Mouse (Mus musculus) right cerebral cortex, adult 18-20 months (tissue): Measurements from ENCODE around the gene Erc1.

ENCODE experiments used
- DNase-seq: peaks from one replicate; pipeline ENCODE4 v3.0.0; 2022; ENCODE audit warnings: mixed read lengths

The Erc1 gene

DNA sequence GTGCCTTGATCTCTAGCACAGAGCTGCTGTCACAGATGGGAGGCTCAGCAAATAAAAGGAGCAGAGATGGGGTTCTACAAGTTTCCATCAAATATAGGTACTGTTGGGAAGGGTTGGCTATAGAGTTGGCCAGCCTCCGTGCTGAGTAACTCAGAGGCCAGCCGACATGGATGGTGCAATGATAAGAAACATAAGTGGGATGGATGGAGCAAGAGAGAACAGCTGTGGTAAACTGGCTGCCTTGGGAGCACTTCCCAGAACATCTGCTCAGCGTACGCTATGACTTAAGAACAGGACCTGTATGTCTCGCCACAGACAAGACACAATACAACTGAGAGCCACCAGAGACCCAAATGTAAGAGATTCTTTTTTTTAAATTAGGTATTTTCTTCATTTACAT lies 264.8 kb downstream of the Erc1 start:
- DNase-seq: no peak

DNA sequence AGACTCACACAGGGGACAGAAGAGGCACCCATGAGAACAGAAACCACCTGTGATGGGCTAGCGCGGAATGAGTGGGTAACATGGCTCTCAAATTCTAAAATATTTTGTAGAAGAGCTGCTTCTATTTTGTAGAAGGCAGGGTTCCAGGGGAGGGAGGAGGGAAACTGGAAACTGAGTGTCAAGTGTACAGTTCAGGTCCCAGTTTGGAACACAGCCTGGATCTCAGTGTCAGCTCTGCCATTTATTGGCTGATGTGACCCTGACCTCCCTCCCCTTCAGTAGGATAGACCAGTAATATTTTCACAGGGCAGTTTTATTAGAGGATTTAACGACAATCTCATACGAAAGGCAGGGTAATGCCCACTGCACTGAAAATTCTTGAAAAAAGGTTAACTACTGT lies 271.3 kb downstream of the Erc1 start:
- no peak for DNase-seq

DNA sequence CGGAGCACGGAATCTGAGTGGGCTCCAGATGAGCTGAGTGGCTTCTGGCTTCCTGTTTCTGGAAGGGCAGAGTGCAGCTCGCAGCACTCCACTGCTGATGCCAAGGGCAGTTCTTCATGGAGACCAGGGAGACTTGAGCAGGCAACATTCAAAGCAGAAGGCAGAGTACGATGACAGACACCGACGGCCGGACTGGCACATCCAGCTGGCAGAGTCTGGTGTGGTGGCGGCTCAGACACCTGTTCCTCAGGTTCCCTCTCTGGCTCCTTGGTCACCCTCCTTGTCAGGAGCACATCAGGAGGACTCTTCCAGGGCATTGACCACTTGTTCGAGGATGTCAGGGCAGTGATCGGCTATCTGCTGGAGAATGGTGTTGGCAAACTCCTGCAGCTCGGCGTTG lies 272.6 kb downstream of the Erc1 start:
- DNase-seq: no peak

DNA sequence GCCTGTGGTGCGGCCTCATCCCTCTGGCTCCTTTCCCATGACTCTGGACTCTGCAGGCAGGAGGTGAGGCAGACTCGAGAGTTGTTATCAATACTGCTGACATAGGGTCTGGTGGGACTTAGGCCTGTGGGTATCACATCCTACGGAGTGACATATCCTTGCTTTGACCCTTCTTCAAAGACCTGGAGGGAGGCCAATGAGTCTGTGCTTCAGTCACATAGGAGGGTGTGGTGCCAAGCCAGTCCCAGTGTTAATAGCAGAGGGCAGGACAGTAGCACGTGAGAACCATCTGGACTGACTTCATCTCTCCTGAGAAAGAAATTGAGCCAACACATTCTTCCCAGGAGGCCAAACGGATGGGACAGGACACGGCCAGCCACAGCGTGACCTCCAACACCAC lies 275.7 kb downstream of the Erc1 start:
- DNase-seq: no peak

DNA sequence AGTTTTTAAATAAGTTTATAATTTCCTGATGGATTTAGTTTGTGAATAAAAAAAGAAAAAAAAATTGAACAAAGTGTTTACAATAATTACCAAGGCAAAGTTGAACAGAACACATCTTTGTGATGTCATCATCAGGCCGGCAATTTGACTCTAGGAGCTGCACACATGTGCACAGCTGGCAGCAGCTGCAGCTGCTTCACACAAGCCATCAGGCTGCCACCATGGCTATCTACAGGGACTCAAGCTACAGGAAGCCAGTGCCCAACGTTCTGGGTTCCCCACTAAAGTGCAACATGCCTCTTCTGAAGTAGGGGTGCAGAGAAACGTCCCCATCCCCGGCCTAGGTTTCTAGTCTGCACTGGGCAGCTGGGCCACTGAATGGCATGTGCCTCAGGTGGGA lies 277.2 kb downstream of the Erc1 start:
- DNase-seq: no peak

DNA sequence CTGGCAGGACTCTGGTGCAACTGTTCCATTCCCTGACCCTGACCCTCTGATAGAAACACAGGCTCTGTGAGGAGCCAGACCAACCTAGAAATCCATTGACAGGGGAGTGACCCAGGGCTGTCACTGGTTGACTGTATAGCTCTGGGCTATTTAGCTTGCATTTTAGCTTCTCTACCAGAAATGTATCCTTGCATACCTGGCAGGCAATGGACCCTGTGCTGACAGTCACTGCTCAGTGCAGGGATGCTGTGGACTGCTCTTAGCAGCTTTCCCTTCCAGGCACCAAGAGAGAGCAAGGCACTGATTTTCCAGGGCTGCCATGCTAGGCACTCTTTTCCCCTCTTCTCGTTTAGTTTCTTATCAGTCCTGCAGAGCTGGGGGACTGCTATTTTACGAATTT lies 279.6 kb downstream of the Erc1 start:
- no peak for DNase-seq

DNA sequence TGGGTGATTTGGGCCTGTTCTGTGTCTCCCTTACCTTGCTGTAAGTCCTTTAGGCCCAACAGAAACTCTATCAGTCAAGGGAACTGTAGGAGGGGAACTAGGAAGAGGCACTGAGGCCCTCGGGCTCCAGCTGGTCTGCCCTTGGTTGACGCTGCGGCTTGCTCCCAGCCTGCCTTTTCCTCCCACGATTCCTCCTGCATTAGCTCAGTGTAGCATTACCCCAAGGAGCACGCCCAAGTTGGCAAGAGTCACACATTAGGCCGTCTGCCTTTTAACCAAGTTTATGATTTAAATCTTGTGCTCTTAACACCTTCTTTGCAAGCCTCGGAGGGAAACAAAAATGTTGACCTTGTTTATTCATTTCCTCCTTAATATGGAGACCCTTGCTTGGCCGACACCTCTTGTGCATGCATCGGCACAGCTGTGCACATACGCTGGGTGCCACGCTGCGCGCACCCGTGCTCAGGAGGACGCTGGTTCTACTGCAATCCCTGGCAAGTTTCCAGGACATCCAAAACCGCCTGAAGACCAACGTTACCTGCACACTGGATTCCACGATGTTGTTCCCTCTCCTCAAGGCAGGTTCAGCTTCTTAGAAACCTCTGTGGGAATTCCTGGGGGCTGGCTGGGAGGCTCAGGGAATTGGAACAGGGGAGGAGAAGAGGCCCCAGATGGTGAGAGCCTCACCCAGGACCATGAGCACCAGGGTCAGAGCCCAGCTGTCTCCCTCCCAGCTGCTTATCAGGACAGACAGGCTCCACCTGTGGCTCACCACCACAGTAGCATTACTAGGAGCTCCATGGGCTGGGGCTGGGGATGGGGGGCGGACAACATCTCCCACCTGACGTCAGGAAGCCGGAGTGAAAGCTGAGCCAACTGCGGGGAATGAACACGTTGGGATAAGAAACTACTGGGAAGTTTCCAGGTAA lies 282.3 kb downstream of the Erc1 start:
- DNase-seq: no peak

DNA sequence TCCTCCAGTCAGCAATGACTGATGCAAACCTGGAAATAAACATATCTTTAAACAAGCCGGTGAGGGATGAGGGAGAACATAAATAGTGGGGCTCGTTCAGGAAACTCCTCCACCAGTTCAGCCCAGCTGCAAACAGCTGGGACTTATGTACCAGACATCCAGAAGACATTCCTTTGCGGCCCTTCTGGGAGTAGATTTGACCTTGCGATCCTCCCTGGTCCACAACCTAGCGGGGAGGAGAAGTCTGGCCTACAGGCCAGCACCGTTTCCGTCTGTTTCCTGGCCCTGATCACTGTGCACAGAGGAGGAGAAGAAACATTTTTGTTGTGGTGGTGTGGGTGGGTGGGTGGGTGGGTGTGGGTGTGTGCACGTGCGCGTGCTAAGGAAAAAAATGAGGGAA lies 285.4 kb downstream of the Erc1 start:
- no peak for DNase-seq

DNA sequence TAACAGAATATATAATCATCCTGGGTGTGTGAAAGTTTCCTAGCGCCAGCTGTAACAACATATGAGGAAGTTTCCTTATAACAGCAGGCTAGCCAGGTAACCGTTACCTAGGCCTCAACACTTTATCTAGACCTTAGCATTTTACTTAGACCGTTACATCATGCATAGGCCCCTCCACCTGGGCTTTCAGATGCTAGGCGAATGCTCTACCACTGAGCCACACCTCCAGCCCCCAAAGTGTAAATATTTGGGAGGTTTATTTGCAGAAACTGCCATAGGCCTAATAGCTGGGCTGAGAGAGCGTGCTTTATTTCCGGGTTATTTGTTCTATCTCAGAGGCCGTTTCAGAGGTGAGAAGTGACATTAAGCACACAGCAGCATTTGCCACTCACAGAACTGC lies 289.1 kb downstream of the Erc1 start:
- no peak for DNase-seq

DNA sequence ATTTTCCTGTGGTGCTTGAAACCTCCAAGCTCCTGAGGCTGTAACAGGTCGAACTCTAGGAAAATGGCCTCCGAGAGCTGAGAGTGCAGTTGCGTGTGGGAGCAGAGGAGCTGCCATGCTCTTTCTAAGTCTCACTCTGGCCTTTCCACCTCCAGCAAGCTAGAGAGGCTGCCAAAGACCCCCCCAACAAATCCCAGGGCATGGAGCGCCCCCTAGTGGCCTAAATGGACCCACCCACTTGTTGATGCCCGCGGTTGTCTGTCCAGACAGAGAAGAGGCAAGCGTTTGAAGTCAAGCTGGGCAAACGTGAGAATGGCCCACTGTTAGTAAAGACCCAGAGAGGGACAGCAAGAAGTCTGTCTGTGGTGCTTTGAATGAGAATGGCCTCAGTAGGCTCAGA lies 293.5 kb downstream of the Erc1 start:
- DNase-seq: no peak

DNA sequence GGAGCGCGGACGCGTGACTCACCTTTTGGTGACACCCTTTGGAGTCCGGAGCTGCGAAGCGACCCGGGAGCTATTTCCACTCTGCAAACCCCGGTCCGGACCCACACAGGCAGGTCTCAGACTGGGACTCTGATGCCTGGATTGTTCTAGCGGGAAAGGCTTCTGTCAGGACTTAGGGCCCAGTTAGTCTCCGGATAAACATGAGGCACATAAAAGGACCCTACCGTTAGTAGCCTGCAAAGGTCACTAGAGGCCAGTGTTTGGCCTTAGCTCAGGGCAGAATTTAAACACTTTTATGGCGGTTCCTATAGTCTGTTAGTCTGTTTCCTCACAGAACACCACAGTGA lies 303.5 kb downstream of the Erc1 start:
- DNase-seq: peak; percentile 5

DNA sequence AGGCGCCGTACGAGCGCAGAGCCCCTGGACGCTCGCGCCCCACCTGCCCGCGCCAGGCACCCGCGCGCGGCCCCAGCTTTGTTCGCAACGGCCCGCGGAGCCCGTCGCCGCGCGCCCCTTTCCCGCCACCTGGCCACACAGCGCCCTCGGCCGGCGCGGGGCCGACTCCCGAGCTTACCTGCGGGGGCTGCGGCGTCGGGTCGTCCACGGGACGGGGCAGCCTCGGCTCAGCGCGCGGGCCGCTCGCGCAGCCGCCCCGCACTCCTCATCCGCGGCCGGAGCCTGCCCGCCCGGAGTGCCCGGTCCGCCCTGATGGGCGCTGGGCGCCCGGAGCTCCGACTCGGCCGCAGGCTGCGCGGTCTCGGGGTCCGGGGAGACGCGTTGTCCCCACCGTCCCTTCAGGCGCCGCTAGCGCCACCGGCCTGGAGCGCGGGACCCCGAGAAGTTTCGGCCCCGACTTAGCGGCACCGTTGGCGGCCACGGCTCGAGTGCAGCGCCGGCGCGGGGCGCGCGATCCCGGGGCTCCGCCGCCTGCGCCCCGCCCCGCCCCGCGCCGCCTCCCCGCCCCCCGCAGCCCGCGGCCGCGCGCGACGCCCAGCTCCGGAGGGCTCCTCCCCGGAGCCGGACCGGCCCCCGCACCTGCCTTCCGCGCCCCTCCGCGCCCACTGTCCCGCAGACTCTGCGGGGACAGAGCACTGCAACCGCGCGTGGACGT lies 304.0 kb downstream of the Erc1 start, which contains the start of gene Wnt5b:
TSS of gene Wnt5b (minus strand) at position 545 of the 715 bp plus-strand sequence.
- no peak for DNase-seq

DNA sequence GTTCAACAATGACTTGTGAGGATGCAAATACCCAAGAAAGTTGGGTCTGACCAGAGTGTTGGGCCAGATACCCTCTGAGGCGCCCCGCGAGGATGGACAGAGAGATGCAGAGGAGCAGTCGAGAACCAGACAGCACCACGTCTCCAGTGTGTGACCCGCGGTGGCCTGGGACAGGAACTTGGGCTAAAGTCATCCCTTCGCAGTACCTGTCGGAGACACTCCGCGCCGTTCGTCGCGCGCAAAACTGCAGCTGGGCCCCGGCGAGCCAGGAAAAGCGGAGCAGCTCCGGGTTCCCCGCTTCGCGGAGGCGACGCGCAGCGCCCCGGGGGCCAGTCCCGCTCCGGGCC lies 304.5 kb downstream of the Erc1 start:
- no peak for DNase-seq

DNA sequence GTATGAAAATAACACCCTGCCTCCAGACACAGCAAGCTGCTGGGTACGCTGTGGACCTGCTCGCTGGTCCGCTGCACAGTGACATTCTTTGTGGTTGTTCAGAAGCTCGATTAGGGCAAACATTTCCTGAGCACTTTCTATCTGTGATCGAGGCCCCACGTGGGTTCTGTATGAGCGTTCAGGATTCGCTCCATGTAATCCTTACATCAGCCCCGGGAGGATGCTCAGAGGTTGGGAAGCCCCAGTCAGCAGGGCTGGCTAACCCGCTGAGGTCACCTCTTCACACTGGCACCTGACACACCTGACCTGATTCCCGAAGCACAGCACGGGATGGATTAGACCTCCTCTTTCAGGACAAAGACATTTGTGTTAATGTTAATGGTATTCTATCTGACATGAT lies 312.1 kb downstream of the Erc1 start:
- DNase-seq: no peak

DNA sequence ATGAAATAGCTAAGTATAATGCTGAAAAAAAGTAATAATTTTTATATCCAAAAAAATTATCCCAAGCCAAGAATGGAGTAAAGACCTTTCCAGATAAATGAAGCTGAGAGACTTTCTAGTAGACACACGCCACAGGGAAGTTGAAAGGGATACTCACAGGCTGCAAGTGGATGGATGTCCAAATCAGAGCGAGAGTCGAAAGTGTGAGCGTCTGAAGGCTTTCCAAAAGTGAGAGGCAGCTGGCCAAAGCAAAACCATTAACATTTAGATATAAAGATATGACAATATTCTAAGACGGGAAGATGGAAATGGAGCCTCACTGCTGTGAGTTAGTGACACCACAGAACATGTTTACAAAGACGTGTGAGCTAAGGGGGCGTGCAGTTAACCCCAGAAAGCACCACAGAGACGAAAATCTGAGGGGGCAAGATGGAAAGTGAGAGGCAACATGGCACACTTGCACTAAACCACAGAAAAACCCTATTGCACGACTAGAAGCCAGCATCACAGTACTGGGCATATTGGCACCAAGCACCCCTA lies 314.7 kb downstream of the Erc1 start:
- DNase-seq: no peak

DNA sequence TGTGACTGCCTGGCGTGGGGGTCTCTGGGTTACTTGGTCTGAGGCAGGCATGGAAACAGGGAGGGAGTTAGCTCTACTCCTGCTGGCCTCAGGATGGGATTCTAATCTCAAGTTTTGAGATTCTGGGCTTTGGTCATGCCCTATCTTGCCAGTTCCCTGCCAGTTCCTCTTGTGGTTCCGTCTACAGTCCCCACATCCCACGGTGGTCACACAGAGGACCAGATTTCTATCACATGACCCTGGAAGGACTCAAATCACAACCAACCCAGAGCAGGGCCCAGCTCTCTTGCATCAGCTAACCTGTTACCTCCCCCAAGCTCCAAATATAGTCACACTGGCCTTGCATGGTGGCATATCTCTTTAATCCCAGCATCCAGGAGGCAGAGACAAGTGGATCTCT lies 318.3 kb downstream of the Erc1 start:
- no peak for DNase-seq

DNA sequence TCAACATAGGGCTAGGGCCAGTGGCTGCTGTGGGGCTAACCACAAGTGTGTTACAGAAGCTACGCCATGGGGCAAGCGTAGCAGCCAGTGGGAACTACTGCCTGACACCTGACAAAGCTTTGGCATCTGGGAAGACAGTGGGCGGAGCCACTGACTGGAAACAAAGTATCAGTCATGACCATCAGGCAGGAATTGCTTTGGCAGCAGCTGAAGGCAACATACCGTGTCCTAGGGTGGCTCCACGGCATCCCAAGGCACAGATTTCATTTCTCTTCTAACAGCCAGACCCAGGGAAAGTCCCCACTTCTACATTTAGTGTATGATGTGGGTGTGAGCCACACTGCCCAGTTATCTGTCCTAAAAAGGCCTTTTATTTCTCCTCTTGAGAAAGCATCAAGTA lies 321.5 kb downstream of the Erc1 start:
- no peak for DNase-seq

DNA sequence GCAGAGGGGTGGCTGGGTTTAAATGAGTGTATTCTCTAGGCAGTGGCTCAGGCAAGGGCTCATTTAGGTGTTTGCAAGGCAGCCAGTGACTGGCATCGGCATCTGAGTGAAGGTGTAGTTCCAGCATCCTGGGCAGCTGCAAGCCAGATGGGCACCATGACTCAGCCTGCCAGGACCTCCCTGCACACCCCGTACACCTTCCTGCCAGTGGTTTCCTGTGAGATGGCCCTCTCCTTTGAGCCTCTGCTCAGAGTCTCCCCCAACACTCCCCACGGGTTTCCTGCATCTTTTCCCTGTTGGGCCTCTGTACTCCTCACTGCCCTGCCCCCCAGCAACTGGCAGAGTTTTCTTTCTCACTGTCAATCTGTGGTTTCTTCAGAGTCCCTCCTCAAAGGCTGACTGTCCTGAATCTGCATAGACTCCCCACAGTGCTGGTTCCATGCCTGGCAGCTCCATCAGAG lies 326.0 kb downstream of the Erc1 start:
- DNase-seq: peak; percentile 48

DNA sequence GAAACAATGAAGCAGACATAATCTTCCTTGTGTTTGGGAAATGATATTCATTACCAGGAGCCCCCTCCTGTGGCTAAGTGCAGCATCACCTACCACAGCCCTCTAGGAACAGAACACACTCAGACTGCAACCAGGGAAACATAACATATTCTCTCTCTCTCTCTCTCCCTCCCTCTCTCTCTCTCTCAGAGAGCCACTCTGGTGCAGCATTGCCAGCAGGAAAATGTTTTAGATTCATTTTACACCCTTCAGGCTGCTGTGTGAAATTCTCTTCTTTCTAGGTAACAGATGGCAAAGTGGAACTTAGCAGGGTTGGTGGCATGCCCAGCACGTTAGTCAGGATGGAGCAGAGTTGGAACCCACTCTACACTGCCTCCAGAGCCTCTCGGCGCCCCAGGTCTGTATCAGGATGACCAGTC lies 326.5 kb downstream of the Erc1 start:
- peak; percentile 72 for DNase-seq
